Comparison of ENCODE assay signal across 8 mouse cellular contexts in the genomic region with DNA sequence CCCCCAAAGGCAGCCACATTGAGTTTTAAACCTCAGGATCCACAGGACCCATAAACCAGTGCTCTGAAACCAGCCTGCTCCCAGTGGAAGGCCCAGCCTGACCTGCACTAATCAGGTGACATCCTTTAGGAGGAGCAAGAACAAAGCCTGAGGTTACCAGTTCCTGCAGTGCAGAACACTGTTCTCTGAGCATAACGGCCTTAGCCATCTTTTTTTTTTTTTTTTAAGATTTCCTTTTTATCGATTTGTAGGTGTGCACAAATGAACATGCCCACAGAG. TPM values are rescaled to one million over a fixed set of nuclear protein-coding genes. Genes with fewer than 3 reads are reported as not detected.
DNase-seq lines count a peak whose midpoint lies in the region; ATAC-seq and TF ChIP-seq lines count a peak whose summit lies in the region.

No protein-coding gene starts in this region.

- no peak for TF ChIP-seq CTCF in gastrocnemius, adult 2 months (IDR thresholded peaks at IDR 0.05)
- no peak for TF ChIP-seq CTCF in forebrain, postnatal 0 days (IDR thresholded peaks at IDR 0.05; ENCODE audit: low read depth)
- TF ChIP-seq CTCF in liver, postnatal 0 days (IDR thresholded peaks at IDR 0.05; ENCODE audit: low read depth), result no peak

- H3K9ac ChIP-seq in forebrain, postnatal 0 days, result peak overlapping the region; percentile 86
- H3K9ac ChIP-seq in liver, postnatal 0 days (replicated peaks), result peak overlapping the region; percentile 86

- DNase-seq in gastrocnemius, adult 2 months, result no peak
- DNase-seq in gastrocnemius, postnatal 25 days, result no peak
- peak; percentile 46 for DNase-seq in CD4-positive, CD25-positive, alpha-beta regulatory T cell, adult 2 months (ENCODE audit: low read depth, low spot score)
- DNase-seq in forebrain, postnatal 0 days, result no peak
- DNase-seq in liver, postnatal 0 days, result no peak
- no peak for DNase-seq in ovary, postnatal 10 days (ENCODE audit: low spot score)
- no peak for DNase-seq in lung, postnatal 25 days (ENCODE audit: low spot score)
- DNase-seq in kidney, adult 8-10 months, result no peak

- H3K9me3 ChIP-seq in forebrain, postnatal 0 days (ENCODE audit: low read length), result no peaks in the 10 kb centered on the region
- H3K9me3 ChIP-seq in liver, postnatal 0 days (ENCODE audit: low read length), result no peaks in the 10 kb centered on the region

- intact Hi-C loops in gastrocnemius, adult 2 months (cut with DNase I), result loop anchor here (5.0 kb wide), 1 partner anchor 41 kb away; no protein-coding TSS in a partner anchor

- TF ChIP-seq EP300 in liver, postnatal 0 days (IDR thresholded peaks at IDR 0.05; ENCODE audit: low read depth), result no peak

- 50% methylated on average over 2 of the region's 2 CpGs for WGBS in forebrain, postnatal 0 days
- WGBS in liver, postnatal 0 days (ENCODE audit: insufficient replicate concordance), result 35% methylated on average over 2 of the region's 2 CpGs

- no peaks in the 10 kb centered on the region for H3K27me3 ChIP-seq in forebrain, postnatal 0 days (ENCODE audit: insufficient read depth, low read length)
- no peaks in the 10 kb centered on the region for H3K27me3 ChIP-seq in liver, postnatal 0 days (ENCODE audit: insufficient read depth, low read length)

- peak overlapping the region; percentile 85 for H3K27ac ChIP-seq in gastrocnemius, adult 2 months
- H3K27ac ChIP-seq in forebrain, postnatal 0 days (ENCODE audit: low read depth, low read length), result peak overlapping the region; percentile 87
- peak overlapping the region; percentile 86; the same call in 1 of the 2 replicates for H3K27ac ChIP-seq in liver, postnatal 0 days (ENCODE audit: low read depth)

- H3K4me1 ChIP-seq in forebrain, postnatal 0 days (ENCODE audit: insufficient read depth), result peaks cover 16% of the 10 kb centered on the region
- peaks cover 20% of the 10 kb centered on the region for H3K4me1 ChIP-seq in liver, postnatal 0 days (ENCODE audit: insufficient read depth)

- peak overlapping the region; percentile 86 for H3K4me2 ChIP-seq in forebrain, postnatal 0 days (ENCODE audit: low read depth)
- H3K4me2 ChIP-seq in liver, postnatal 0 days (ENCODE audit: low read depth, low read length), result peak overlapping the region; percentile 89

- peak overlapping the region; percentile 73 for H3K4me3 ChIP-seq in gastrocnemius, adult 2 months
- H3K4me3 ChIP-seq in forebrain, postnatal 0 days (ENCODE audit: low read depth, low read length), result peak overlapping the region; percentile 44
- peak overlapping the region; percentile 62 for H3K4me3 ChIP-seq in liver, postnatal 0 days (ENCODE audit: low read depth, low read length)

- H3K36me3 ChIP-seq in forebrain, postnatal 0 days (ENCODE audit: insufficient read depth), result no peaks in the 10 kb centered on the region
- no peaks in the 10 kb centered on the region for H3K36me3 ChIP-seq in liver, postnatal 0 days (replicated peaks; ENCODE audit: insufficient read depth, low read length)

- ATAC-seq in forebrain, postnatal 0 days, result no peak
- no peak for ATAC-seq in liver, postnatal 0 days

RNA-seq across cellular contexts. Expression of gene Srrm2, which starts 0.7 kb away (rescaled TPM):
- 100 to 1,000 TPM; 178 to 227 TPM for total RNA-seq in gastrocnemius, adult 2 months (2021)
- total RNA-seq in gastrocnemius, postnatal 25 days (2021), result 100 to 1,000 TPM; 157 to 160 TPM
- 106 and 147 TPM in 2 replicates for total RNA-seq in forebrain, postnatal 0 days (2014; rRNA removed)
- polyA plus RNA-seq in forebrain, postnatal 0 days (2015; fragmentation: Nextera tagmentation; extraction: Ambion mirVana), result 218 and 384 TPM in 2 replicates
- 132 and 137 TPM in 2 replicates for polyA plus RNA-seq in liver, postnatal 0 days (2015; fragmentation: Nextera tagmentation; extraction: Ambion mirVana)

RNA-seq across cellular contexts. Expression of gene Flywch2, which starts 5.1 kb away (rescaled TPM):
- under 1 TPM; 0.47 to 0.51 TPM for total RNA-seq in gastrocnemius, adult 2 months (2021)
- under 1 TPM; 0.56 to 0.83 TPM for total RNA-seq in gastrocnemius, postnatal 25 days (2021)
- 55.0 and 69.2 TPM in 2 replicates for total RNA-seq in forebrain, postnatal 0 days (2014; rRNA removed)
- 77.4 and 79.2 TPM in 2 replicates for polyA plus RNA-seq in forebrain, postnatal 0 days (2015; fragmentation: Nextera tagmentation; extraction: Ambion mirVana)
- 2.3 and 2.4 TPM in 2 replicates for polyA plus RNA-seq in liver, postnatal 0 days (2015; fragmentation: Nextera tagmentation; extraction: Ambion mirVana)

RNA-seq across cellular contexts. Expression of gene Flywch1, which starts 19.6 kb away (rescaled TPM):
- 10 to 100 TPM; 43.3 to 50.4 TPM for total RNA-seq in gastrocnemius, adult 2 months (2021)
- total RNA-seq in gastrocnemius, postnatal 25 days (2021), result 10 to 100 TPM; 33.5 to 34.0 TPM
- total RNA-seq in forebrain, postnatal 0 days (2014; rRNA removed), result 167 and 189 TPM in 2 replicates
- 117 and 135 TPM in 2 replicates for polyA plus RNA-seq in forebrain, postnatal 0 days (2015; fragmentation: Nextera tagmentation; extraction: Ambion mirVana)
- polyA plus RNA-seq in liver, postnatal 0 days (2015; fragmentation: Nextera tagmentation; extraction: Ambion mirVana), result 11.9 TPM in 2 replicates

RNA-seq across cellular contexts. Expression of gene Elob, which starts 37.9 kb away (rescaled TPM):
- total RNA-seq in gastrocnemius, adult 2 months (2021), result 100 to 1,000 TPM; 296 to 351 TPM
- total RNA-seq in gastrocnemius, postnatal 25 days (2021), result 100 to 1,000 TPM; 237 to 267 TPM
- total RNA-seq in forebrain, postnatal 0 days (2014; rRNA removed), result 1,186 and 1,488 TPM in 2 replicates
- polyA plus RNA-seq in forebrain, postnatal 0 days (2015; fragmentation: Nextera tagmentation; extraction: Ambion mirVana), result 1,394 and 1,814 TPM in 2 replicates
- polyA plus RNA-seq in liver, postnatal 0 days (2015; fragmentation: Nextera tagmentation; extraction: Ambion mirVana), result 458 and 460 TPM in 2 replicates

RNA-seq across cellular contexts. Expression of gene Prss33, which starts 44.8 kb away (rescaled TPM):
- total RNA-seq in gastrocnemius, adult 2 months (2021), result not detected
- not detected for total RNA-seq in gastrocnemius, postnatal 25 days (2021)
- not detected in 2 replicates for total RNA-seq in forebrain, postnatal 0 days (2014; rRNA removed)
- polyA plus RNA-seq in forebrain, postnatal 0 days (2015; fragmentation: Nextera tagmentation; extraction: Ambion mirVana), result not detected in 2 replicates
- polyA plus RNA-seq in liver, postnatal 0 days (2015; fragmentation: Nextera tagmentation; extraction: Ambion mirVana), result not detected in 2 replicates

Comparison
In these comparisons a context has a peak if more than half of its experiments do, and no peak if none do; other contexts are left out.
1. RNA of gene Flywch2, which starts 5.1 kb away (total RNA-seq): 55.0 to 69.2 TPM in forebrain, postnatal 0 days; 0.56 to 0.83 TPM in gastrocnemius, postnatal 25 days and 0.47 to 0.51 TPM in gastrocnemius, adult 2 months; every median in the first group is over 10 times any median in the second.
2. Peak in every context shown above with its lines, with median percentiles within 50 percentile points of each other: H3K27ac ChIP-seq and H3K4me3 ChIP-seq.